Mouse (Mus musculus) ovary, postnatal 10 days (tissue): ENCODE measurements around the gene Zdhhc24.
A peak's percentile ranks its signal among the peaks of the same experiment; 100 is the strongest.
"Not testable (repeated sequence)": the region's sequence is repeated elsewhere in the genome, so short reads cannot be mapped to it uniquely, and the experiment has no call there.

Experiments used
- DNase-seq: peaks from one replicate; pipeline ENCODE4 v3.0.0; 2022; ENCODE audit warnings: low spot score

Gene Zdhhc24

DNA sequence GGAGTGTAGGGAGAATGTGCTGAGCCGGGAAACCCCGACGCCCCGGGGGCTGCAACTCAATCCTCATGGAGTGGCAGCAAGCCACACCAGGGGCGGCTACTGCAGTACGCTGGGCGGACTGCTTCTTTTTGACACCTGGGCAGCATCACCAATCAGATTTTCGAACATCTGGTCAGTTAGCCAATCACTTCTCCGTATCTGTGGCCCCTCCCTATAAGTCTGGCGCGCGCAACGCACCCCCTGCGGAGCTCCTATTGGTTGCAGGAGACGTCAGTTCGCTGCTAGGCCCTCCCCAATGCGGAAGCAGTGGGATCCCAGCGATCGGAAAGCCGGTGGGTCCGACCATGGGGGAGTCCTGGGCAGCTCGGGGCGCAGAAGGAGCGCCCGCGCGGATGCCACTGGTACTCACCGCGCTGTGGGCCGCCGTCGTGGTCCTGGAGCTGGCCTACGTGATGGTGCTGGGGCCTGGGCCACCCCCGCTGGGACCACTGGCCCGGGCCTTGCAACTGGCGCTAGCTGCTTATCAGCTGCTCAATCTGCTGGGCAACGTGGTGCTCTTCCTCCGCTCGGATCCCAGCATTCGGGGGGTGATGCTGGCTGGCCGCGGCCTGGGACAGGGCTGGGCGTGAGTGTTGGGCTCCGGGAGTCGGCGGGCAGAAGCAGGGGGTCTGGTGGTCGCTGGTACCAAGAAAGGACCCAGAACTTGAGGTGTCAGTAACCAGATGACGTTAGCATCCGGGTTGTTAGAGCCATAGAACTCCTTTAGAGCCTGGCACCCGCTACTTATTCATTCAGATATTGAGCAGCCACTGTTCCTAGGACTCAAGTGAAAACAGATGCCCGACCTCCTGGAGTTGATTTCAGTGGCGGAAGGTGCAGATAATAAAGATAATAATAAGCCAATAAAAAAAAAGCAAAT is at the start of gene Zdhhc24:
Gene Zdhhc24 (plus strand): TSS at position 264 of the 919 bp plus-strand sequence.
- peak; percentile 97 for DNase-seq

DNA sequence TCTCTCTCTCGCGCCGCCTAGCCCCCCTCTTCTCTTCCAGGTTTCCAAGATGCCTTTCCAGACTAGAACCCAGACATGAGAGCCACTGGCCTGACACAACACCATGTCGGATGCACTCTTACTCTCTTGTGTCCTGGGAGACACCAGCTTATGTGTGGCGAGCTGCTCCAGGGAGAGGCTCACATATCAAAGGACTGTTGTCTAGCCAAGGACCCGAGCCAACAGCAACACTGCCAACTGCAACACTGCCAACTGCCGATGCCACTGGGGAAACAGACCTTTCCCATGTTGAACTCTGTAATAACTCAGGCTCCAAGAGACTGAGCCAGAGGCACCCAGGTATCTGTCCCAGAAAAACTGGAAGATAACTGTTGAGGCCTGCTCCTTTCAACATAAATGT is 49.3 kb upstream of the Zdhhc24 start:
- no peak for DNase-seq

DNA sequence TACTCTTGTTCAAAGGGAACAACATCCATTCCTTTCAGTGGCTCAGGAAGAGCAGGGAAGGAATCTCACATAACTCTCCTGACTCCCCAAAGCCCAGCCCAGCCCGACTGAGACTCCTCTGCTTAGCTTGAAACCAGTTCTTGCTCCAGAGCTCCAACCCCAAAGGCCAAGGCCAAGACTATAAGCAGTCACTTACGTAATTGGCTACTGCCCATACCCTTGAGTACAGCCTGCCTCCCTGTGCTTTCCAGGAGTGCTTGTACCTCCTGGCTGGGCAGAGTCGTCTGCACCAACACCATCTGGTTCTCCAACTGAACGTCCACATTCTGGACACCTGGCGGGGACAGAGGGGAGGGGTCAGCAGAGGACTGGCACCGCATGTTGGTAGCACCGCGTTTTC is 44.5 kb upstream of the Zdhhc24 start:
- DNase-seq = no peak

DNA sequence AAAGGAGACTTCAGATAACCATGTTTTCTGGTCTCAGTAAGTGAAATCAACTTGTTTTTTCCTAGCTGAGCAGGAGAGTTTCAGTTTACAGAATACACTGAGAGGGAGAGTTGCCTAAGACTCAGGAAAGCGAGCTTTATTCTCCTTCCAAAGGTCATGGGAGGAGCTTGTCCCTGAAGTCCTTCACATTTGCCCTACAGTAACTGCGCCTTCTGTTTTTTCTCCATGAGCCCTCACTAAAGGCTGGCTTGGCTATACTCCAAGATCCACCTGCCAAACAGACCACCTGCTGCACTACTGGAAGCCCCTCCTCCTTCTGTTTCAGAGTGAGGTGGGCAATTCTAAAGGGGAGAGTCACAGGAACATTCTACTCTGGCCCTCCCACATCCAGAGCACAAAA is 42.4 kb upstream of the Zdhhc24 start:
- DNase-seq = no peak

DNA sequence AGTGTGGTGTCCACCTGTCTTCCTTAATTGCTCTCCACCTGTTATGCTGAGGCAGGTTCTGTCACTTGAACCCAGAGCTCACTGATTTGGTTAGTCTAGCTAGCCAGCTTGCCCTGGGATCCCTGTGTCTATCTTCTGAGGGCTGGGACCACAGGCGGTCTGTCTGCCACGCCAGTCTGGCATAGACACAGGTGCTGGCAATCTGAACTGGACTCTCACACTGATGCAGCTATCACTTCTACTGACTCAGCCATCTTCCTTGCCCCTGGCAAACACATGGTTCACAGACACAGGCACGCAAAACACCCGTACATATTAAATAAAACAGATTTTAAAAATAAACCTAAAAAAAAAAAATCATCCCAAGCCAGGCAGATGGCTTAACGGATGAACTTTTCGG is 41.4 kb upstream of the Zdhhc24 start:
- no peak for DNase-seq

DNA sequence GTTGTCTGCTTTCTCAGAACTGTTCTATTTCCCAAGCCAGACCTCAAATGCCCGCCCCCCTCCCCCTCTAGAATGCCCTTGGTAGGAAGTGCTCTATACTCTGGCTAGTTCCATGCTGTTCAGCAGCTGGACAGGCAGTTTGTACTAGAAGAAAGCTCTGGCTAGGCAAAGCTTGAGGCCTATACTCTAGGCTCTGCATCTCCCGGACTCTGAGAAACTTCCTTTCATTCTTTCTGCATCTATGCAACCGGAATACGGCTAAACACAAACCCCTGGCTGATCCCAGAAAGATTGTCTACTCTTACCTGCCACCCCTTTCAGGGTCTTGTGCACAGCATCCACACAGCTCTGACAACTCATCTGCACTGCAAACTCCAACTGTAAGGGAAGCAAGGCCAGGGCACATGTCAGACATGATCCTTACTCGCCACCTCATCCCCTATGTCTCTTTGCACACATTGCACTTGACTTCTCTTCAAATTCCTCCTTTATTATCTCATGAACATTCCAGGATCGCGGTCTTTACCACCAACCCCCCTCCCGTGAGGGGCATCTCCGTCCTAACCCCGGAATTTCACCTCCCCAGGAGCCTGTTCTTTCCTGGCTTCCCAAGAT is 39.8 kb upstream of the Zdhhc24 start:
- no peak for DNase-seq

DNA sequence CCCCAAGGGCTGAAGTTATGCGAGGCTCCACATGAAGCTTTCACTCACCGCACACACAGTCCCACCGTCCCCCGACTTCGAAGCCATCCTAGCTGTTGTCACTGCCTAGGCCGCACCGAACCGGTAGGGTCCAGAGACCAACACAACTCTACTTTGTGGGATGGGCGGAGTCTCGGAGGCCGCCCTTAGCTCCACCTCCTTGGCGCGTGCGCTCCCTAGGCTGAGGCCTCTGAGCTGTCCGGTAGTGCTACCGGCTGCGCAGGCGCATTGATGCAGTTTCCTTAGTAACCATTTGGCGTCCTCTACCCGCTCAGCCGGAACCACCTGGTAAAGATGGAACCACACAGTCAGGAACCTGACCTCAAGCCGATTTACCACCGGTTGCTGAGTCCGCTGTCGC is 39.3 kb upstream of the Zdhhc24 start, which contains the start of the genes Ccs and Ccdc87:
Gene Ccs (minus strand): TSS at position 184 of the 400 bp plus-strand sequence.
Gene Ccdc87 (plus strand): TSS at position 218 of the 400 bp plus-strand sequence.
- peak; percentile 87 for DNase-seq

DNA sequence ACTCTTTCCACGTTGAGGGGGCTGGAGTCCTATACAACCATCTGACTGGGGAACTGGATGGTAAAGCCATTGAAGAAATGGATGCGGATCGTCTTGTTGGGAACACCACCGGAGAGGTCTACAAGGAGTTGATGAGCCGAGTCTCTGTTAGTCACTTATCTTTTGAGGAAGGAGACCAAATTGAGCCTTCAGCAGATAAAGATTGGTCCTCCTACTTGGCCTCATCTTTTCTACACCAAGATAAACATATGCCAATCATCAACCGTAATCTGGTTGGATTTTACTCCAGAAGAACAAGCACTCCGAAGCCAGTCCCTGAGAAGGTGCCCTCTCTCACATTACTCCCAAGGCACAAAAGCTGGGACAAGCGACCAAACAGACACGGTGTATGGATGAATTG is 37.6 kb upstream of the Zdhhc24 start:
- no peak for DNase-seq

DNA sequence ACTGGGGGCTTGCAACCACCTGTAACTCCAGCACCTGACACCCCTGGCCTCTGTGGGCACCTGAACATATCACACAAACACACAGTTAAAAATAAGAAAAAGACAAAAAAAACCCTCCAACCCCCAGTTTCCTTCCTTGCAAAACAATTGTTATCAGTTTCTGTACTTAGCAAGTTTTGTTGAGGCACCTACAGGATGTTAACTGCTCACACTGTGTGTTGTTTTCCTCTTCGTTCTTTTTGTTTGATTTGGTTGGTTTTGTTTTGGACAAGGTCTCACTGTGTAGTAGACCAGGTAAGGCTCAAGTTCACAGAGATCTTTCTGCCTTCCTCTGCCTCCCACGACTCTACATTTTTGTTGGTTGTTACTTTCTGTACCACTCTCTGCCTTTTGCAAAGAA is 35.9 kb upstream of the Zdhhc24 start:
- DNase-seq = no peak

DNA sequence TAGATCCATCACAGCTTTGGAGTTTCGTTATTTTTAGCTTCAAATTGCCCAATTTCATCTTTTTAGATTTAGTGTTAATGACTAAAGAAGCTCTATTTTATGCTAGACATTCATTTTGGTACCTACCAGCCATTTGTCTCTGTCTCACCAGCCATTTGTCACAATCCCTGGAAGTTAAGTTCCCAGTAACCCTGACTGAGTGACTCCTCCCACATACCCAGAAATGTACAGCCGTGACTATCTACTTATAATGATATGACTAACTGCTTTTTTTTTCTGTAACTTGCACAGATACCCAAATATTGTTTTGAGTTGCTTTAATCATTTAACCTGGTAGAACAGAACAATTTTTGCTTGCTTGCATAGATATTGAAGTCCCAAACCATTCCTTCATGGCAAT is 32.6 kb upstream of the Zdhhc24 start:
- DNase-seq = no peak

DNA sequence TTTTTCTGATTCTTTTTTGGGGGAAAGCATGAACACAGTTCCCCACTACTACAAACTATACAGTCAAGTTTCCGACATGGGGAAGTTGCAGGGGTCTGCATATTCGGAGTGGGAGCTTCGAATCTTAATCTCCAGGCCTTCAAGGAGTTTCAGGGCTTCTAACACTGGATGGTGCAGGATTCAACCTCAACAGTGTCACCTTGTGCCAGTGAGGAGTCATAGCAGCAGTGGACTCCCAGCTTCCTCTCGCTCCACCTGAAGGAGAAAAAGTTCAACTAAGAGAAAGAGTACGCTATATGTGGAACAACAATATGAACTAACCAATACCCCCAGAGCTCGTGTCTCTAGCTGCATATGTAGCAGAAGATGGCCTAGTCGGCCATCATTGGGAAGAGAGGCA is 31.0 kb upstream of the Zdhhc24 start:
- DNase-seq = no peak

DNA sequence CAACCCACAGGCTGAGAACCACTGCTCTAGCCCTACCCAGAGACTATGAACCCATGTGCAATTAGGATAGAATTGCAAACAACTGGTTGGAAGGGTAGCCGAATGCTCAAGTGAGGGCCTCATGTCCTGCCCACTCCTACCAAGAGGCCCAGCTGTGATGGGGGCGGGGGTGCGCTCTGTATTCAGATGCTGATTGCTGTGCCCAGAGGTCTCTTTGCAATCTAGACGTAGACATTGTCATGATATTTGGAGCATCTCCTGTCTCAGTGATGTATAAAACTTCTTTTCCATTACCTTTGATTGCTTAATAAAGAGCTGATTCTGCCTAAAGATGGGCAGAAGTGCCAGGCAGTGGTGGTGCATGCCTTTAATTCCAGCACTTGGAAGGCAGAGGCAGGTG is 28.7 kb upstream of the Zdhhc24 start:
- DNase-seq = no peak

DNA sequence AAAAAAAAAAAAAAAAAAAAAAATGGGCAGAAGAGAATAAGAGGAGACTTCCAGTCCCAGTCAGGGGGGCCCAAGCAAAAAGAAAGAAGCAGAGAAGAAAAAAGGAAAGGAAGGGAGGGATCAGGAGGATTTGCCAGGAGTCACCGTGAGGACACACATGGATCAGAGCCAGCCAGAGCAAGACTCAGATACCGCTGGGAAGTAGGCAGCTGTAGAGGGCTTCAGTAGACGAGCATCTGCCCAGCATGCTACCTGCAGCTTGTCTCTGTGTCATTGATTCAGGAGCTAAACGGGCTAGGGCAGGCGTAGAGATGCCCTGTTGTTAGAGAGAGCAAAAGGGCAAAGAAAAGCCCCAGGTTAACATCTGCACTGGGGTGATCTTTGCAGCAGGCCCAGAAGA is 28.2 kb upstream of the Zdhhc24 start:
- DNase-seq = no peak

DNA sequence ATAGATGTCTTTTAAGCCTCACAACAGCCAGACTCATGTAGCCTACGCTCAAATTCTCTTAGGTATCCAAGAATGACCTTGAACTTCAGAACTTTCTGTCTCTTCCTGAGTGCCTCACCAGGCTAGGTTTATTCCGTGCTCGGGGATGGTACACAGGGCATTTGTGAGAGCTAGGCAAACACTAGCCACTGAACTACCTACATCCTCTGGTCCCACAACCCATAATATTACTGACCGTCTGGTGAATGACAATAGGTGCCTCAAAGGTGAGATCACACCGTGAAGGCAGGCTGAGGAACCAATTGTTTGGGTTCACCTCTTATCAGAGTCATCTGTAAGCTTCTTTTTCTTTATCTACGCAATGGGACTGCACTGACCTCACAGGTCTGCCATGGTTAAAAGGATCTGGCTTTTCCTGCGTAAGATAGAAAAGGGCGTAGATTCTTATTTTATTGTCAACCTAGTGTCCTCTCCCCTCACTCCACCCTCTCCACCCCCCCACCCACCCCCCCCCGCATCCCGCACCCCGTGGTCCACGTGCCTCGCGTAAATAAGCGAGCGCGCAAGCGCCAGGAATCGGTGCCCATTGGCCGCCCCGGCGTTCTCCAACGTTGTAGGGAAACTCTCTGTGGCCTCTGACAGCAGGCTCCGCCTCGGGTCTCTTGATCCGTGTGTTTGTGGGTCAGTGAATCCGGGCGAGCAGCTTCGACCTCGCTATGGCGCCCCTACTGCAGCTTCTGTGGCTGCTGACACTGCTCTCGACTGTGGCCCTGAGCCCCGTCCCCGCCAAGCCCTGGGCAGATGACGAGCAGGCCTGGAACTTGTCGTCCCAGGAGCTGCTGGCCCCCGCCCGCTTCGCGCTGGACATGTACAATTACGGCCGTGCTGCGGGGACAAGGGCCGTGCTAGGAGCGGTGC is 23.7 kb upstream of the Zdhhc24 start, which contains the start of gene Ctsf:
Gene Ctsf (plus strand): TSS at position 579 of the 918 bp plus-strand sequence.
- DNase-seq = peak; percentile 64

DNA sequence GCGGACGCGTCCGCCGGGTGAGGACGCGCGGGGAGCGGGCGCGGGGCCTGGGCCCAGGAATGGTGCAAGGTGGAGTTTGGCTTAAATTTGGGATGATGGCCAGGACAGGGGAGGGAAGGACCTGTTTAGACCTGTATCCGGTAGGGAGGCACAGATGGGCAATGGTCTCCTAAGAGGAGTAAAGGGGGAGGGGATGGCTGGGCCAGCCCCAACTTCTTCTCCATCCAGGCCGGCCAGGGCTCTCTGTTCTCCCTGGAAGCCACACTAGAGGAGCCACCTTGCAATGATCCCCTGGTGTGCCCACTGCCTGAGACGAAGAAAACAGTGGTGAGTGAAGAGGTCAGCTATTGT is 23.0 kb upstream of the Zdhhc24 start:
- DNase-seq = no peak

DNA sequence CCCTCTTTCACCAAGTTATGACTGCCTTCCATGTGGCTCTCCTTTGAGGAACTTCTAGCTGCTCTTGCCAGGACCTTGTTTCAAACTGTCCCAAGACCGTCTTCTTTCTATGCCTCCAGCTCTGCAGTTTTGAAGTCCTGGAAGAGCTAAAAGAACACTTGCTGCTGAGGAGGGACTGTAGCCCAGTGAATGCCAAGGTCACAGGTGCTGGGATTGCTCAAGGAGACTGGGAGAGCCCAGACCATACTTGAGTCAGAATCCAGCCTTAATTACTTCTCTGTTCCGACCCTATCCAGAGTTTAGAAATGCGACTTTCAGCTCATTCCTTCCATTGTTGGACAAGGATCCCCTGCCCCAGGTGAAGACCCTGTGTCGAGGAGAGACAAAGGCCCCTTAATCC is 22.5 kb upstream of the Zdhhc24 start:
- no peak for DNase-seq

DNA sequence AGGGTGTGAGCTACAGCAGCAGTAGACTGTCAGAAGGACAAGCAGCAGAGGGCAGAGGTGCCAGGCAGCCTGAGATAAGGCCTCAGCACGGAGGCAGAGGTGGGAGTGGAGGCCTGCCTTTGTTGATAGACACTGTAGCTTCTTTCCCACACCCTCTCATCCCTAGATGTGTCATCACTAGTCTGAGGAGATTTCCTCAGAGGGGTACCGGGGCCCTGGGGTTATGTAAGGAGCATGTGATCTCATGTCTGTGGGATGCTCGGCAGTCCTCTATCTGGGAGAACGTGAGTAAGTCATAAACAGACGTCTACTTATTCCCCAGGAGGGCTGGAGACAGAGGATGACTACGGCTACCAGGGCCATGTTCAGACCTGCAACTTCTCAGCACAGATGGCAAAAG is 19.4 kb upstream of the Zdhhc24 start:
- DNase-seq = no peak

DNA sequence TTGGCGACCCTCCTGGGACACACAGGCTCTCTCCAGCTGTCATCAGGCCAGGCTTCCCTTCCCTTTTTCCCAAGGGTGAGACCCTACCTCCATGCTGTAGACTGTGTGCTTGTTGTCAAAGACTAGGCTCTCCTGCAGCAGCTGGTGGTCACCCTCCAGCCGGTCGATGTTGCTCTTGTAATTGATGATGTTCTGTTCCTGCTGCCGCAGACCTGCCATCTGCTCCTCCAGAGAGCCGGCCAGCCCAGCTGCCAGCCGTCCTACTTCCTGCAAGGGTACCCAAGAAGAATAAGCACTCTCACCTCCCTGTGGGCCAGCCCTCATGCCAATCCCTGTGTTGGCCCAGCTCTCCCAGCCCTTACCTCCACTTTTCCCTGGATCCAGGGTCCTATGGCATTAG is 15.4 kb upstream of the Zdhhc24 start:
- no peak for DNase-seq

DNA sequence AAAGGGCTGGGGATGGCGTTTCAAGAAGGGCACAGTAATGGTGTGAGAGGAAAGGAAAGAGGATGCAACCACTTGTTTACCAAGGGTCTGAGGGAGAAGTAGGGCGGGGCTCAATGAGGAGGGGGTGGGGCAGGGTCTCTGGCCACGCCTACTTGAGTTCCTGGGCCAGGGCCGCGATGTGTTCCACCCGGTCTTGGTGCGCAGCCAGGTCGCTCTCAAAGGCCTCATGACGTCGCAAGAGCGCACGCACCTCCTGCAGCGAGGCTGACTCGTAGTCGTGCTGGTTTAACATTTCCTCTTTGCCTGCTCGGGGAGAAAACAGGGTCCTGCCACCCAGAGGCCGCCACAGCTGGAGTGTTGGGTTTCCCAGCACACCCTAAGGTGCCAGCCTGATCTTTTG is 13.3 kb upstream of the Zdhhc24 start:
- no peak for DNase-seq

DNA sequence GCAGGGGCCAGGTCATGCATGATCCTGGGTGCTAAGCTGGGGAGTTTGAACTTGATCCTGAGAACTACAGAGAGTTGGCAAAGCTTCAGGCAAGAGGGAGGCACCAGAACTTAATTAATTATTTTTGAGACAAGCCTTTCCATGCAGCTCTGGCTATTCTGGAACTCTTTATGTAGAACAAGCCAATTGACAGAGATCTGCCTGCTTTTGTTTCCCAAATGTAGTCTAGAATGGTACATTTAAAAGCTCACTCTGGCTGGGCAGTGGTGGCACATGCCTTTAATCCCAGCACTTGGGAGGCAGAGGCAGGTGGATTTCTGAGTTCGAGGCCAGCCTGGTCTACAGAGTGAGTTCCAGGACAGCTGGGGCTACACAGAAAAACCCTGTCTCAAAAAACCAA is 3.9 kb upstream of the Zdhhc24 start:
- DNase-seq = not testable (repeated sequence)

DNA sequence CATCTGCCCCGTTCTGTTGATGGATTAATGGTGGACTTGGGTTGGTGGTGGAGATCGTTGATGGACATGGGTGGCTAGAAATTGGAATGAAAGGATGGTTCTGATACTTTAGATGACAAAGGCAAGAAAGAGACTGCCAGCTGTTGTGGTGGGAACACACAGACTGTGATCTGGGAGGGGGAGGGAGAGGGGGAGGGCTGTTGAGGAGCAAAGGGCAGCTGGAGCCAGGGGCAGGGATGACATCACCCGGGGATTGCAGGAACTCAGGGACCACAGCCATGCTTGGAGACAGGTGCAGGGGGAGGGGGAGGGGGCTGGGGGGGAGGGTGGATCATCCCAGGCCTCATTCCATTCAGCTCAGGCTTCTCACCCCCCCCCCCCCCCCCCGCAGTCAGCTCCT is 2.2 kb upstream of the Zdhhc24 start:
- DNase-seq = no peak

DNA sequence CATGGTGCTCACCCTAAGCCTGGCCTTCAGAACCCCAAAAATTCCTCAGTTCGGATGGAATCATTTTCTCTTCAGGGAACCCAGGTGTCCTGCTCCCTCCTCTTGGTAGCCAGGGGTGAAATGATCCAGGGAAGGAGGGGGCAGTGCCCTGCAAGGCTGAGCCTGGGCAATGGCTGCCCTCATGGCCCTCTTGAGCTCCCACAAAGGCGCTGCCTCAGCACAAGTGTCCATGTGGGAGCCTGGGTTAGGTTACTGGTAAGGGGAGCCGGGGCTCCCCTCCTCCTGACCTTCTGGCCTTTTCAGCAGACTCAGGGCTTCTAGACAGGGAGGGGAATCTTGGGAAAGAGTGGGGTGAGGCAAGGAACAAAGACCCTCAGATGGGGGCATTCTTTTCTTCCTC is 1.7 kb upstream of the Zdhhc24 start:
- no peak for DNase-seq
